Mouse (Mus musculus): ENCODE results near the gene Gm2016. TPM values are rescaled to one million over a fixed set of nuclear protein-coding genes. Genes with fewer than 3 reads are reported as not detected.

Gene Gm2016
- not detected for polyA plus RNA-seq (2017; shearing (Covaris generic))

DNA sequence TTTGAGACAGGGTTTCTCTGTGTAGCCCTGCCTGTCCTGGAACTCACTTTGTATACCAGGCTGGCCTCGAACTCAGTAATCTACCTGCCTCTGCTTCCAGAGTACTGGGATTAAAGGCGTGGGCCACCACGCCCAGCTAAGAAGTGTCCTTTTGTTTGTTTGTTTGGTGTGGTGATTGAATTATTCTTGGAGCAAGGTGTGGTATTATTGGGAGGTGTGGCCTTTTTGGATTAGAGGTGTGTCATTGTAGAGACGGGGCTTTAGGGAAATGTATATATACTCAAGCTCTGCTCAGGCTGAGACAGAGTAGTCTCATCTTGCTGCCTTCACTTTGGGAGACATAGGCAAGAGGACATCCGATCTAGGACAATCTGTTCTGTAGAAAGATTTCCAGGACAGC is at the start of gene Gm2016:
Gm2016 (plus strand) TSS at position 301 of the 400 bp plus-strand sequence.

DNA sequence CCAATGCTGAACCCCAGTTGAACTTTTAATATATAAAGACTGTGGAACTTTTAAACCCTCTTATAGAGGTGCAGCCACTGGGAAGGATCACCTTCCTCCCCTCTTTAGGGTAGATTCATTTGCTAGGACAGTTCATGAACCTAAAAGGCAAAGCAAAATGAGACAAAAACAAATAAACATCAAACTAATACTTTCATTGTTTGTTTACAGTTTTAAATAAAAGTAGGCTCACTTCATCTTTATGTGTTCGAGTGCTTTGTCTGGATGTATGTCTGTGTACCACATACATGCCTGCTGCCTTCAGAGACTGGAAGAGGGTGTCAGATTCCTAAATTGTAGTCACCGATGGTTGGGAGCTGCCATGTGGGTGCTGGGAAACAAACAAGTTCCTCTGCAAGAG is 31.6 kb upstream of the Gm2016 start, which contains the start of gene Gm2001:
Gm2001 (minus strand) TSS at position 101 of the 400 bp plus-strand sequence.

DNA sequence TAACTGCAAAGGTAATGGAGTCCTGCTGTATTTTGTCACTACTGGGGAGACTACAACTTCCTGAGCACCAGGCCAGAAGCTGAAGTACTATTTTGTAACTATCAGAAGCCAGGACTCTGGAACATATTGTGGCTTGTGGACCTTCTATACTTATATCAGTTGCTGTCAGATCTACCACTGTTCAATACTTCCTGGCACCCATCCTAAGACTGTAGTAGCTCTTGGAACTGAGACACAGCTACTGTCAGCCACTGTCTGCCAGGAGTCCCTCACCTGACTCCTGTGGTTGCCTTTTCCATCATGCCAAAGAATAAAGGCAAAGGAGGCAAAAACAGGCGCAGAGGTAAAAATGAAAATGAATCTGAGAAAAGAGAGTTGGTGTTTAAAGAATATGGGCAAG is 21.2 kb downstream of the Gm2016 start, which contains the start of gene Gm2022:
Gm2022 (plus strand) TSS at position 301 of the 400 bp plus-strand sequence.

DNA sequence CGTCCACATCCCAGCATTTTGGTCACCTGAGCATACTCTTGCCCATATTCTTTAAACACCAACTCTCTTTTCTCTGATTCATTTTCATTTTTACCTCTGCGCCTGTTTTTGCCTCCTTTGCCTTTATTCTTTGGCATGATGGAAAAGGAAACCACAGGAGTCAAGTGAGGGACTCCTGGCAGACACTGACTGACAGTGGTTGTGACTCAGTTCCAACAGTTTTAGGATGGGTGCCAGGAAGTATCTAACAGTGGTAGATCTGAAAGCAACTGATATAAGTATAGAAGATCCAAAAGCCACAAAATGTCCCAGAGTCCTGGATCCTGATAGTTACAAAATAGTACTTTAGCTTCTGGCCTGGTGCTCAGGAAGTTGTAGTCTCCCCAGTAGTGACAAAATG is 45.8 kb downstream of the Gm2016 start, which contains the start of gene Gm2035:
Gm2035 (minus strand) TSS at position 137 of the 400 bp plus-strand sequence.

Other genes starting within 250 kb of the Gm2016 start
- gene Gm16381, start 229.5 kb upstream of the Gm2016 start, polyA plus RNA-seq (2017; shearing (Covaris generic)) = not detected
- not detected for gene Gm21319, start 98.3 kb upstream of the Gm2016 start, polyA plus RNA-seq (2017; shearing (Covaris generic))
- gene Gm21936, start 78.6 kb upstream of the Gm2016 start, polyA plus RNA-seq (2017; shearing (Covaris generic)) = not detected
- gene BB287469, start 57.5 kb upstream of the Gm2016 start, polyA plus RNA-seq (2017; shearing (Covaris generic)) = not detected
- not detected for gene Gm2001, start 31.7 kb upstream of the Gm2016 start, polyA plus RNA-seq (2017; shearing (Covaris generic))
- not detected for gene Gm2022, start 21.3 kb downstream of the Gm2016 start, polyA plus RNA-seq (2017; shearing (Covaris generic))
- not detected for gene Gm2035, start 45.8 kb downstream of the Gm2016 start, polyA plus RNA-seq (2017; shearing (Covaris generic))
- gene Gm2042, start 80.0 kb downstream of the Gm2016 start, polyA plus RNA-seq (2017; shearing (Covaris generic)) = not detected
- gene Gm2075, start 137.8 kb downstream of the Gm2016 start, polyA plus RNA-seq (2017; shearing (Covaris generic)) = not detected
- gene Gm6803, start 144.7 kb downstream of the Gm2016 start, polyA plus RNA-seq (2017; shearing (Covaris generic)) = not detected
- not detected for gene Gm2056, start 152.9 kb downstream of the Gm2016 start, polyA plus RNA-seq (2017; shearing (Covaris generic))
- gene Gm16368, start 209.6 kb downstream of the Gm2016 start, polyA plus RNA-seq (2017; shearing (Covaris generic)) = not detected

Measured in inflammation-experienced regulatory T-cells, adult 16 weeks (primary cell).